Mouse (Mus musculus): ENCODE results near the gene Gpc5. TPM values are rescaled to one million over a fixed set of nuclear protein-coding genes. Genes with fewer than 3 reads are reported as not detected.

Gpc5 gene
- polyA plus RNA-seq, 1 experiment from 2014 or later = 0.07 TPM

- ATAC-seq (ENCODE audit: low FRiP score, low TSS enrichment) (no peak), DNase-seq (ENCODE audit: low spot score) (no peak)
- 67% methylated on average over 4 of the region's 4 CpGs for WGBS
- H3K4me1 ChIP-seq (replicated peaks; ENCODE audit: control insufficient read depth, insufficient read depth) = no peaks in the 10 kb centered on the region
- H3K4me2 ChIP-seq (replicated peaks; ENCODE audit: low read depth) = no peak overlapping the region
- no peak for TF ChIP-seq CTCF (IDR thresholded peaks at IDR 0.05; ENCODE audit: low read depth)
- no peak for TF ChIP-seq EP300 (optimal IDR thresholded peaks at IDR 0.05)
- no peaks in the 10 kb centered on the region for H3K9me3 ChIP-seq (ENCODE audit: control insufficient read depth, low read length)
- no peak overlapping the region for H3K4me3 ChIP-seq (ENCODE audit: low read depth, low read length)
- no peaks in the 10 kb centered on the region for H3K27me3 ChIP-seq (ENCODE audit: control insufficient read depth, insufficient read depth, low read length)
- no peak overlapping the region for H3K9ac ChIP-seq (ENCODE audit: low read length)
- H3K27ac ChIP-seq (replicated peaks) = no peak overlapping the region
- no peaks in the 10 kb centered on the region for H3K36me3 ChIP-seq (ENCODE audit: control insufficient read depth, insufficient read depth, low read length)
These were observed 148.8 kb downstream of the Gpc5 start for GRCm38 (mm10) chr14:115240621-115241373.

GRCm38 (mm10) chr14:115250537-115250936, 158.5 kb downstream of the Gpc5 start:
- H3K4me3 ChIP-seq (ENCODE audit: low read depth, low read length) = no peak overlapping the region
- no peak overlapping the region for H3K9ac ChIP-seq (ENCODE audit: low read length)
- ATAC-seq (ENCODE audit: low FRiP score, low TSS enrichment) (no peak), DNase-seq (ENCODE audit: low spot score) (no peak)
- H3K27me3 ChIP-seq (ENCODE audit: control insufficient read depth, insufficient read depth, low read length) = no peaks in the 10 kb centered on the region
- no peaks in the 10 kb centered on the region for H3K36me3 ChIP-seq (ENCODE audit: control insufficient read depth, insufficient read depth, low read length)
- TF ChIP-seq CTCF (IDR thresholded peaks at IDR 0.05; ENCODE audit: low read depth) (no peak), EP300 (optimal IDR thresholded peaks at IDR 0.05) (no peak)
- 83% methylated on average over 6 of the region's 6 CpGs for WGBS
- H3K27ac ChIP-seq (replicated peaks) = no peak overlapping the region
- H3K4me1 ChIP-seq (replicated peaks; ENCODE audit: control insufficient read depth, insufficient read depth) = no peaks in the 10 kb centered on the region
- no peak overlapping the region for H3K4me2 ChIP-seq (replicated peaks; ENCODE audit: low read depth)
- no peaks in the 10 kb centered on the region for H3K9me3 ChIP-seq (ENCODE audit: control insufficient read depth, low read length)

GRCm38 (mm10) chr14:115251791-115252190, 159.8 kb downstream of the Gpc5 start:
- TF ChIP-seq EP300 (optimal IDR thresholded peaks at IDR 0.05) = no peak
- TF ChIP-seq CTCF (IDR thresholded peaks at IDR 0.05; ENCODE audit: low read depth) = no peak
- H3K27ac ChIP-seq (replicated peaks) = no peak overlapping the region
- WGBS = 32% methylated on average over 5 of the region's 5 CpGs
- ATAC-seq (ENCODE audit: low FRiP score, low TSS enrichment) (no peak), DNase-seq (ENCODE audit: low spot score) (no peak)
- H3K4me2 ChIP-seq (replicated peaks; ENCODE audit: low read depth) = no peak overlapping the region
- H3K36me3 ChIP-seq (ENCODE audit: control insufficient read depth, insufficient read depth, low read length) = no peaks in the 10 kb centered on the region
- no peaks in the 10 kb centered on the region for H3K27me3 ChIP-seq (ENCODE audit: control insufficient read depth, insufficient read depth, low read length)
- no peaks in the 10 kb centered on the region for H3K9me3 ChIP-seq (ENCODE audit: control insufficient read depth, low read length)
- no peak overlapping the region for H3K9ac ChIP-seq (ENCODE audit: low read length)
- no peaks in the 10 kb centered on the region for H3K4me1 ChIP-seq (replicated peaks; ENCODE audit: control insufficient read depth, insufficient read depth)
- H3K4me3 ChIP-seq (ENCODE audit: low read depth, low read length) = no peak overlapping the region

- 88% methylated on average over 3 of the region's 3 CpGs for WGBS
- TF ChIP-seq CTCF (IDR thresholded peaks at IDR 0.05; ENCODE audit: low read depth) (no peak), EP300 (optimal IDR thresholded peaks at IDR 0.05) (no peak)
- H3K4me1 ChIP-seq (replicated peaks; ENCODE audit: control insufficient read depth, insufficient read depth) = no peaks in the 10 kb centered on the region
- ATAC-seq (ENCODE audit: low FRiP score, low TSS enrichment) (no peak), DNase-seq (ENCODE audit: low spot score) (no peak)
- H3K36me3 ChIP-seq (ENCODE audit: control insufficient read depth, insufficient read depth, low read length) = no peaks in the 10 kb centered on the region
- H3K9me3 ChIP-seq (ENCODE audit: control insufficient read depth, low read length) = no peaks in the 10 kb centered on the region
- no peak overlapping the region for H3K9ac ChIP-seq (ENCODE audit: low read length)
- no peak overlapping the region for H3K4me2 ChIP-seq (replicated peaks; ENCODE audit: low read depth)
- H3K4me3 ChIP-seq (ENCODE audit: low read depth, low read length) = no peak overlapping the region
- H3K27me3 ChIP-seq (ENCODE audit: control insufficient read depth, insufficient read depth, low read length) = no peaks in the 10 kb centered on the region
- H3K27ac ChIP-seq (replicated peaks) = no peak overlapping the region
These were observed 161.1 kb downstream of the Gpc5 start for GRCm38 (mm10) chr14:115253155-115253554.

- no peak overlapping the region for H3K27ac ChIP-seq (replicated peaks)
- H3K4me2 ChIP-seq (replicated peaks; ENCODE audit: low read depth) = no peak overlapping the region
- no peak overlapping the region for H3K9ac ChIP-seq (ENCODE audit: low read length)
- H3K27me3 ChIP-seq (ENCODE audit: control insufficient read depth, insufficient read depth, low read length) = no peaks in the 10 kb centered on the region
- no peaks in the 10 kb centered on the region for H3K4me1 ChIP-seq (replicated peaks; ENCODE audit: control insufficient read depth, insufficient read depth)
- no peaks in the 10 kb centered on the region for H3K9me3 ChIP-seq (ENCODE audit: control insufficient read depth, low read length)
- H3K36me3 ChIP-seq (ENCODE audit: control insufficient read depth, insufficient read depth, low read length) = no peaks in the 10 kb centered on the region
- 67% methylated on average over 2 of the region's 2 CpGs for WGBS
- DNase-seq (ENCODE audit: low spot score) (no peak), ATAC-seq (ENCODE audit: low FRiP score, low TSS enrichment) (no peak)
- TF ChIP-seq EP300 (optimal IDR thresholded peaks at IDR 0.05) = no peak
- no peak for TF ChIP-seq CTCF (IDR thresholded peaks at IDR 0.05; ENCODE audit: low read depth)
- no peak overlapping the region for H3K4me3 ChIP-seq (ENCODE audit: low read depth, low read length)
These were observed 161.7 kb downstream of the Gpc5 start for GRCm38 (mm10) chr14:115253685-115254084.

GRCm38 (mm10) chr14:115269703-115270402, 177.8 kb downstream of the Gpc5 start:
- ATAC-seq (ENCODE audit: low FRiP score, low TSS enrichment) = no peak
- no peak overlapping the region for H3K4me3 ChIP-seq (ENCODE audit: low read depth, low read length)
- no peak for DNase-seq (ENCODE audit: low spot score)
- no peaks in the 10 kb centered on the region for H3K4me1 ChIP-seq (replicated peaks; ENCODE audit: control insufficient read depth, insufficient read depth)
- 74% methylated on average over 6 of the region's 6 CpGs for WGBS
- no peak overlapping the region for H3K27ac ChIP-seq (replicated peaks)
- no peak overlapping the region for H3K9ac ChIP-seq (ENCODE audit: low read length)
- H3K27me3 ChIP-seq (ENCODE audit: control insufficient read depth, insufficient read depth, low read length) = no peaks in the 10 kb centered on the region
- H3K36me3 ChIP-seq (ENCODE audit: control insufficient read depth, insufficient read depth, low read length) = no peaks in the 10 kb centered on the region
- no peak overlapping the region for H3K4me2 ChIP-seq (replicated peaks; ENCODE audit: low read depth)
- TF ChIP-seq CTCF (IDR thresholded peaks at IDR 0.05; ENCODE audit: low read depth) (no peak), EP300 (optimal IDR thresholded peaks at IDR 0.05) (no peak)
- H3K9me3 ChIP-seq (ENCODE audit: control insufficient read depth, low read length) = no peaks in the 10 kb centered on the region
